In the genomic region with DNA sequence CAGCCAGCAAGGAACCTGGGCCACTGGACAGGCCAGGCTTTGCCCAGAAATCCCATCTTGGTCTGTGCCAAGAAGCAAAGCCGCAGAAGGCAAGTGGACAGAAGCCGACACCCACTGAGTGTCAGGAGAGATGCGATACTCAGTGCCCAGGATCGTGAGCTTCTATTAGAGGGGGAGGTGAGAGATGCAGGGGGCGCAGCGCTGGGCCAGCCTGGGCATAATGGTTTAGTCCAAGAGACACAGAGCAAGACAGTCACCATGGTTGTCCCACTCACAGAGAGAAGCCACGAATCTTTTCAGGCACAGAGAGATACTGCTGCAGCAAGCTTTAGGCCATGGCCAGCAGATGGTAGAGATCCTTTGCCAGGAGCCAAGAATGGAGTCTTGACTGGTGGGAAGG, we compare ENCODE assay signal across 22 mouse cellular contexts. TPM values are rescaled to one million over a fixed set of nuclear protein-coding genes. Genes with fewer than 3 reads are reported as not detected.
"Had no signal": no experiment of that assay in that cellular context is flagged by ENCODE, and none has a peak within 500 bp of the region (broad histone marks: within the 10 kb centered on the region; RNA-seq: fewer than 3 reads in every experiment).

No protein-coding gene starts in this region.

- H3K4me2 ChIP-seq: limb, embryonic 15.5 days; liver, embryonic 12.5 days; lung, embryonic 14.5 days; neural tube, embryonic 12.5 days had no signal

- H3K27ac ChIP-seq: kidney, postnatal 0 days; layer of hippocampus, adult 2 months; limb, embryonic 15.5 days; liver, embryonic 12.5 days; macrophage; neural tube, embryonic 12.5 days had no signal

- ATAC-seq: liver, embryonic 12.5 days had no signal

- H3K9ac ChIP-seq: limb, embryonic 15.5 days; liver, embryonic 12.5 days; lung, embryonic 14.5 days; neural tube, embryonic 12.5 days had no signal

- H3K36me3 ChIP-seq: liver, embryonic 12.5 days; neural tube, embryonic 12.5 days had no signal

- H3K27me3 ChIP-seq: limb, embryonic 15.5 days; liver, embryonic 12.5 days; neural tube, embryonic 12.5 days had no signal

- DNase-seq: kidney, adult 9 months; kidney, postnatal 4 days; lung, embryonic 14.5 days; lung, postnatal 10 days; midbrain, embryonic 14.5 days; spleen, adult 18-20 months; thymus, adult 18-20 months; thymus, postnatal 14 days had no signal

- H3K4me1 ChIP-seq: liver, embryonic 12.5 days; megakaryocyte, embryonic 14.5 days; neural tube, embryonic 12.5 days had no signal

- H3K4me3 ChIP-seq: layer of hippocampus, adult 2 months; limb, embryonic 15.5 days; liver, embryonic 12.5 days; megakaryocyte, embryonic 14.5 days; neural tube, embryonic 12.5 days had no signal

- H3K9me3 ChIP-seq: limb, embryonic 15.5 days; liver, embryonic 12.5 days; megakaryocyte, embryonic 14.5 days; neural tube, embryonic 12.5 days had no signal

RNA-seq across cellular contexts. Expression of a gene that starts 14.2 kb away (rescaled TPM):
- total RNA-seq: monocyte, adult 5-6 weeks; neutrophil, adult 5-6 weeks had no signal
- polyA plus RNA-seq: macrophage had no signal

RNA-seq across cellular contexts. Expression of a gene that starts 32.0 kb away (rescaled TPM):
- total RNA-seq: monocyte, adult 5-6 weeks; neutrophil, adult 5-6 weeks had no signal

RNA-seq across cellular contexts. Expression of a gene that starts 48.8 kb away (rescaled TPM):
- total RNA-seq: layer of hippocampus, adult 2 months; layer of hippocampus, postnatal 10 days; left cerebral cortex, adult 18-20 months; left cerebral cortex, postnatal 14 days; monocyte, adult 5-6 weeks; neutrophil, adult 5-6 weeks had no signal
- polyA plus RNA-seq: kidney, postnatal 0 days; limb, embryonic 11.5 days; limb, embryonic 15.5 days; lung, embryonic 14.5 days; macrophage; midbrain, embryonic 14.5 days; neural tube, embryonic 12.5 days; stomach, embryonic 14.5 days had no signal
